Mouse (Mus musculus) gastrocnemius, postnatal 36 days (tissue): ENCODE measurements around the gene Cbln4. TPM values are rescaled to one million over a fixed set of nuclear protein-coding genes. Genes with fewer than 3 reads are reported as not detected.

ENCODE experiments used
- total RNA-seq, 2 experiments: library from RNA; stranded (reverse); gene quantifications; 2 replicates each; pipeline ENCODE4 v1.2.3; 2021

Gene Cbln4
- total RNA-seq, 2 experiments from 2014 or later = not detected

Other genes starting within 250 kb of the Cbln4 start
- gene Mc3r, start 205.0 kb upstream of the Cbln4 start, total RNA-seq = not detected